Mouse (Mus musculus): ENCODE data around the gene Apon.

GRCm38 (mm10) chr10:128231146-128231545, 22.8 kb upstream of the Apon start:
- TF ChIP-seq CTCF (IDR thresholded peaks at IDR 0.05; ENCODE audit: low read depth, low read length): no peak
- no peak for TF ChIP-seq POLR2A (IDR thresholded peaks at IDR 0.05; ENCODE audit: extremely low read depth, insufficient read depth, low read length)
